Mouse (Mus musculus): ENCODE measurements around the gene Tmem253.

Gene Tmem253

GRCm38 (mm10) chr14:52006771-52007170 is 8.7 kb upstream of the Tmem253 start:
- in situ Hi-C loops (cut with MboI, MseI), result loop anchor here (5.0 kb wide), 1 partner anchor 99 kb away; no protein-coding TSS in a partner anchor

- in situ Hi-C loops (cut with MboI, MseI), result loop anchor here (5.0 kb wide), 1 partner anchor 101 kb away; no protein-coding TSS in a partner anchor
These were observed 6.9 kb upstream of the Tmem253 start for GRCm38 (mm10) chr14:52008321-52009203.

DNA sequence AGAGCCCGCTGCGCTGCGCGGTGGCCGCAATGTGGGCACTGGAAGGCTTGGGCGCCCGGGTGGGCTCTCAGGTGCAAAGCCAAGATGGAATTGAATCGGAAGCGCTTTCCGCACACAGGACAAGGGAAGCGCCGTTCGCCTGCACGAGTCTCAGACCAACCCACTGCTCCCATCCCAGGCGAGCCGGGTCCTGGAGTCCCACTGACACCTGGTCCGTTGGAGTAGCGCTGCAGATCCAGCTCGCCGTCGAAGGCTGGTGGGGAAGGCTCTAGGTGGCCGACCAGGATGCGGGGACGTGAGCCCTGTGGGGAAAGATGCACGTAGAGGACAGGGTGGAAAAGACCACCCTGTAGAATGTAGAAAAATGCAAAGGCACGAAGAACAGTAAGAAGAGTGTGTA is 6.1 kb upstream of the Tmem253 start:
- in situ Hi-C loops (cut with MboI, MseI), result loop anchor here (5.0 kb wide), 1 partner anchor 102 kb away; no protein-coding TSS in a partner anchor

- in situ Hi-C loops (cut with MboI, MseI), result loop anchor here (5.0 kb wide), 1 partner anchor 103 kb away; no protein-coding TSS in a partner anchor
These were observed 5.6 kb upstream of the Tmem253 start for GRCm38 (mm10) chr14:52009841-52010240.

DNA sequence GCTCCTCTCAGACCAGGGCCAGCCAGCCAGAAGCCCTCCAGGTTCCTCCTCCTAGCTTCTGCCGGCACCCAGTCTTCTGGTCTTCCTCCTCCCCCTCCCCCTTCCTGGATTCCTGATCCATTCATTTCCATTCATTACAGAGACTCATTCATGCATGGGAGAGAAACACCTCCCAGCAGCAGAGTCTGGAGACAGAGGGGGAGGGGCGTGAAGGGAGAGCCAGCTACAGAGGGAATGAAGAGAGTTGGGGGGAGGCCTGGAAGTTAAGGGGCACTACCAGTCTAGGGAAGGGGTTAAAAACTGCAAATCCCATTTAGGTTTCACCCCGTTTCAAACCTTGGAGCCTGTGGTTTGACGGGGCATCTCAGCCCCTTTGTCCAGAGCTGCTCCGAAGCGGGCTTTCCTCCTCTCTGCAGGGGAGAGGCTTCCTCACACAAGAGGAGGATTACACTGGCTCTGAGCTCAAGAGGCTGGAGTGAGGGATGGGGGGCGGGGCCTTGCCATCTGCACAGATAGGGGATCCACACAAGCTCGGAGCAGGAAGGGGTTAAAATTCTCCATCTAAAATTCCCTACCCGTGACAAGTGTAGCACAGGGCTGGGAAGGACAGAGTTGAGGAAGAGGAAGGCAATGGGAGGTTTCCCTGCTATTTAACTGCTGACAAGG is 4.9 kb upstream of the Tmem253 start:
- in situ Hi-C loops (cut with MboI, MseI), result no loop called here

DNA sequence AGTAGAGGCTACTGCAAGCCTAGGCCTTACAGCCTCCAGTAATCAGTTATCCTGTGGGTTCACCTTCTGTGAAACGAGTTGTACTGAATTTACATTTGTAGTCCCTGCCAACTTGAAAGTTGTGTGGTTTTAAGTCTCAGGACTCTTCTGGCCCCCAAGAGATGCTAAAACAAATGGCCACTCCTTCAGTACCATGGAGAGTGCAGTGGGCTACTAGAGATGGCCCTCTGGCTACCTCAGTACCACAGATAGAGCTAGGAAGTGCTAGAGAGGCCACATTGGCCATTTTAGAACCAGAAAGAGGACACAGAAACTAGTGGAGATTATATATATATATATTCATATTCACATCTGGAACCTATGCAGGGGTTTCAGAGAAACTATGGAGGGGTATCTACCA is 3.8 kb upstream of the Tmem253 start:
- in situ Hi-C loops (cut with MboI, MseI), result no loop called here

GRCm38 (mm10) chr14:52012085-52012484 is 3.4 kb upstream of the Tmem253 start:
- in situ Hi-C loops (cut with MboI, MseI), result no loop called here

DNA sequence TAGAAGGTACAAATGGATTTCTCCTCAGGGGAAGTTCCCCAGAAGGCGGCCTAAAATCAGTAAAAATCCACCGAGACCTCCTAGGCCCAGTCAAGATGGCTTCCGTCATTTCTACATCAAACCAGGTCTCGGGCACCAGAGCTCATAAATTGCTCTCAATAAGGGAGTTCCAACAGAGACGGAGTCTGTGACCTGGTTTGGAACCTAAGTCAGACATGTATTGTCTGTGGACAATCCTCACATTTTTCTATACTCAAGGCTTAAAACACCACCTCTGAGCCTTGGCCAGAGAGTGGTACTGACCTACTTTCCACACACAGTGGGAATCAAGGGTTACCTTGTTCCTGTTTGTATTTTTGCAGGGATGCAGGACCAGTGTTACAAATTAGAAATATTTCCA is 2.9 kb upstream of the Tmem253 start:
- in situ Hi-C loops (cut with MboI, MseI), result no loop called here

- in situ Hi-C loops (cut with MboI, MseI), result no loop called here
These were observed 2.3 kb upstream of the Tmem253 start for GRCm38 (mm10) chr14:52013021-52013610.

DNA sequence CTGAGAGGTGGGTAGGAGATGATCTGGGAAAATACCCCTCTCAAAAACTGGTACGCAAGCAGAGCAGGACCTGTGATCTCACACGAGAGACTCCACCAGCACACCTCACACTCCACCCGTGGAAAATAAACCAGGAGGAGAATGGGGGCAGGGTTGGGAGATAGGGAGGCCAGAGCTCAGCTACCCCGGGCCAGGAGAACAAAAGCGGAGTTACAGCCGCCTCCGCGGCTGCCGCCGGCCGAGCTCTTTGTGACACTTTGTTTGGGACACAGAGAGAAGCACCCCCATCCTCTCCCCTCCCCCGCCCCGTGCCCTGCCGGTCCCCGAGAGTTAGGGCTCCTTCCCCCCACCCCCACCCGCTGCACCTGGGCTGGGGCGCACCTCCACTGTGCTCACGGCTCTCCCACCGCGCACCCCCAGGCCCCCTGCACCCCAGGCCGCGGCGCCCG is 1.7 kb upstream of the Tmem253 start:
- in situ Hi-C loops (cut with MboI, MseI), result no loop called here

- in situ Hi-C loops (cut with MboI, MseI), result no loop called here
These were observed 1.1 kb upstream of the Tmem253 start for GRCm38 (mm10) chr14:52014271-52014760.

GRCm38 (mm10) chr14:52014761-52015311 is 622 bp upstream of the Tmem253 start:
- in situ Hi-C loops (cut with MboI, MseI), result no loop called here

DNA sequence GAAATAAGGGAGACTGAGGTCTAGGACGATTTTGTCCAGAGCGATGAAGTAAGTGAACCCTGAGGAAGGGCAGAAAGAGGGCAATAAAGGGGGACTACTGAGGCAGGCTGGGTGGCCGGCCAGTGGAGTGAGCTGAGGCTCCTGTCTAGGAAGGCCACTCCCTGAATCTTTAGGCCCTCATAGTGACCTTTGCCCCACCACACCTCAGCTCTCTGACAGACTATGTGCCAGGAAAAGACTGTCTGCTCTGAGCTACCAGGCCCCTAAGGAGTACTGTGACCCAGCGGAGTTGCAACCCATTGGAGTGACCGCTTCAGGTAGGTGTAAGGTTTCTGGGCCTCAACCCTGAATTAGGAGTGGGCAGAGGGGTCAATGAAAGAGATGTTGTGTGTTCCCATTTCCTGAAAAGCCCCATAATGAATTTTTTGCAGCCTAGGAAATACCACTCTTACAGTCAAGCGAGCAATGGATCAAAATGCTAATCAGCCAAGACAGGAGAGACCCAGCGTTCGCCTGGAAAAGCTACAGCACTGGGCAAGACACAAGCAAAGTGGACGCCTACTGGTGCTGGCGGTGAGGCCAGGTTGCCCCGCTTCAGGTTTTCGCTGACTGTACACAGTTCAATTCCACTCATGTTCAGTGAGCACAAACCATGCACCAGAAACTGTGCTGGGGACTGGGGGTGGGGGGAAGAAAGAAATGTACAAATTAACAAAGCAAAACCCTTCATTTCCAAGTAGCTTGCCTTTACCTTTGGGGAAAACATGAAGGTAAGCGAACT is 1.4 kb downstream of the Tmem253 start:
- in situ Hi-C loops (cut with MboI, MseI), result no loop called here

- in situ Hi-C loops (cut with MboI, MseI), result no loop called here
These were observed 2.2 kb downstream of the Tmem253 start for GRCm38 (mm10) chr14:52017662-52018061.

DNA sequence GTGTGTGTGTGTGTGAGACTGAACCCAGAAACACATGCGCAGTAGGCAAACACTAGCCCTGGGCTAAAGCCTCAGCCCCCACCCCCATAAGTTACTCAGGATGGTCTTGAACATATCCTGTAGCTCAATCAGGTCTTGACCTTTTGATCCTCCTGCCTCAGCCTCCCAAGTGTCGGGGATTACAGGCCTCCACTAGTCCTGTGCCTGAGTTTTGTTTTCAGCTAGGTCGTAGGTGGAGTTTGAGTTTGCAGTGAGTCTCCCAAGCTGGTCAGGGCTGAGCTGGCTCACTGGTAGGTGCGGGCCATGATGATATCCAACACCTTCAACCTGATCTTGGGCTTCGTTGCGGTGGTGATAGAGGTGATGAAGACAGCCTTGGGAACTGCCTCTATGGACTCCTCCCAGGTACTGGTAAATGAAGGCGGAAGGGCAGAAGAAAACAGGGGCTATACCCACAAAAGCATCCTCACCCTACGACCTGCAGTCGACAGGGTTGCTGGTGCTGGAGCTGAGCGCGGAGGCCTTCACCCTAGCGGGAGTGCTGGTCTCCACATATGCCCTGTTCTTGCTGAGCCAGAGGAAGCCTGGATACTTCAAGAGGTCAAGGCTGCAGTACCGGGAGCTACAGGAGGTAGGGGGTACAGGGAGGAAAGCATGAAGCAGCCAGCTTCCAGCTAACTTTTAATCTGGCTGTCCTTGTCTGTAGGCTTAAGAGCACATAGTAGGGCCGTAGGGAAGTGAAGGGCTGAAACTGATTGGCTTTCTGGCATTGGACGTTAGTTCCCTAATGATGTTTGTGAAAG is 3.0 kb downstream of the Tmem253 start:
- in situ Hi-C loops (cut with MboI, MseI), result no loop called here

GRCm38 (mm10) chr14:52019051-52019589 is 3.7 kb downstream of the Tmem253 start:
- in situ Hi-C loops (cut with MboI, MseI), result no loop called here

GRCm38 (mm10) chr14:52019590-52020340 is 4.3 kb downstream of the Tmem253 start:
- in situ Hi-C loops (cut with MboI, MseI), result no loop called here

- in situ Hi-C loops (cut with MboI, MseI), result no loop called here
These were observed 5.2 kb downstream of the Tmem253 start, which contains the start of gene Zfp219 for GRCm38 (mm10) chr14:52020486-52021137. Gene Zfp219 (minus strand): TSS chr14:52020733.

Measured in T-helper 2 cell (primary cell).